Mouse (Mus musculus) C2C12 (cell line): Measurements from ENCODE around the gene Asprv1. TPM values are rescaled to one million over a fixed set of nuclear protein-coding genes. Genes with fewer than 3 reads are reported as not detected.

Experiments
- H3K27me3 ChIP-seq: one replicate; pipeline ENCODE4 v1.6.1; 2011; ENCODE audit not compliant: control insufficient read depth, insufficient read depth, insufficient read length
- H3K36me3 ChIP-seq: one replicate; pipeline ENCODE4 v1.6.1; 2011; ENCODE audit not compliant: control insufficient read depth, insufficient read depth
- H3K4me3 ChIP-seq: one replicate; pipeline ENCODE4 v1.5.1; 2011; ENCODE audit warnings: mild to moderate bottlenecking, control low read depth; ENCODE audit not compliant: poor library complexity, insufficient read depth, severe bottlenecking
- H3K79me2 ChIP-seq: one replicate; pipeline ENCODE4 v1.6.1; 2011; ENCODE audit not compliant: control insufficient read depth, insufficient read depth
- H3K79me3 ChIP-seq: one replicate; pipeline ENCODE4 v1.6.1; 2011; ENCODE audit warnings: low read depth, control low read depth
- H3ac ChIP-seq: one replicate; pipeline ENCODE3; 2011; ENCODE audit warnings: low read depth; ENCODE audit not compliant: control insufficient read depth, insufficient read length
- CEBPB ChIP-seq: IDR thresholded peaks from one replicate; pipeline ENCODE4 v1.6.1; 2011; ENCODE audit warnings: low read depth, mild to moderate bottlenecking, control low read depth, moderate library complexity
- CTCF ChIP-seq: IDR thresholded peaks from one replicate; pipeline ENCODE4 v1.5.1; 2011; ENCODE audit not compliant: control insufficient read depth, insufficient read depth, insufficient read length
- FOSL1 ChIP-seq: IDR thresholded peaks from one replicate; pipeline ENCODE4 v1.8.0; 2011; ENCODE audit warnings: mild to moderate bottlenecking, low read length; ENCODE audit not compliant: poor library complexity, insufficient read depth, severe bottlenecking
- MAX ChIP-seq: IDR thresholded peaks from one replicate; pipeline ENCODE4 v1.6.1; 2011; ENCODE audit warnings: mild to moderate bottlenecking, control low read depth
- MYOD1 ChIP-seq: IDR thresholded peaks from one replicate; pipeline ENCODE4 v1.6.1; 2011; ENCODE audit warnings: low read depth; ENCODE audit not compliant: control insufficient read depth, insufficient read length
- MYOG ChIP-seq: IDR thresholded peaks from one replicate; pipeline ENCODE4 v1.6.1; 2011; ENCODE audit not compliant: control insufficient read depth, insufficient read length; ENCODE audit errors: extremely low read depth
- USF1 ChIP-seq: IDR thresholded peaks from one replicate; pipeline ENCODE4 v1.6.1; 2011; ENCODE audit warnings: low read depth, mild to moderate bottlenecking, control low read depth, moderate library complexity
- polyA plus RNA-seq: library from polyadenylated mRNA; unstranded; fragments of >200 nt; fragmentation: generic; extraction: Trizol; gene quantifications from one replicate; pipeline ENCODE4 v1.2.1, GENCODE M21; 2012; ENCODE audit warnings: missing spikeins

The Asprv1 gene
- polyA plus RNA-seq, 1 experiment = 0.04 TPM

DNA sequence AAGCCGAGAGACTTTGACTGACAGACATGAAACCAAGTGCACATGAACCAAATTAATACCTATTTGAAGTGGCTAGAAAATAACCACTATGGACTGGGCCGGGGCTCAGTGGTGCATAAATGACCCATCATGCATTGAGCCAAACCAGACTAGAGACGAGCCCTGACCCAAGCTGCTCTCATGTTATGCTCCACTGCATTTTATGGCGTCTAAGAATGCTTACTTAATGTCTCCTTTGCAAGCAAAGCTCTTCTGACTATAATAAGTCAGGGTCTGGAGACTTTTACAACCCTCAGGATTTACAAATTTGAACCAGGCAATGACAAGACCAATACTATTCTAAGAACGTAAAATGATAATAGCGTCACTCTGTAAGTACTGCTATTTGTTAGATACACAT is 50.4 kb downstream of the Asprv1 start:
- Histone ChIP-seq H3K4me3 (no peak overlapping the region), H3K27me3 (no peaks in the 10 kb centered on the region), H3ac (no peak overlapping the region), H3K36me3 (peaks cover 59% of the 10 kb centered on the region), H3K79me3 (peaks cover 1% of the 10 kb centered on the region), H3K79me2 (peaks cover 7% of the 10 kb centered on the region)
- TF ChIP-seq CTCF = no peak
- no peak for TF ChIP-seq FOSL1
- TF ChIP-seq USF1 = no peak
- no peak for TF ChIP-seq MYOG
- TF ChIP-seq MYOD1 = no peak
- TF ChIP-seq CEBPB = no peak
- no peak for TF ChIP-seq MAX

Other genes starting within 250 kb of the Asprv1 start
- gene Pcyox1, start 231.0 kb upstream of the Asprv1 start, polyA plus RNA-seq = 23.7 TPM
- gene Tia1, start 223.9 kb upstream of the Asprv1 start, polyA plus RNA-seq = 12.9 TPM
- not detected for gene Gm44790, start 201.5 kb upstream of the Asprv1 start, polyA plus RNA-seq
- gene C87436, start 189.8 kb upstream of the Asprv1 start, polyA plus RNA-seq = 10.4 TPM
- 453 TPM for gene Pcbp1, start 101.8 kb upstream of the Asprv1 start, polyA plus RNA-seq
- gene Mxd1, start 41.0 kb downstream of the Asprv1 start, polyA plus RNA-seq = 1.1 TPM
- 53.1 TPM for gene Snrnp27, start 56.4 kb downstream of the Asprv1 start, polyA plus RNA-seq
- gene Gmcl1, start 105.2 kb downstream of the Asprv1 start, polyA plus RNA-seq = 6.6 TPM
- gene Anxa4, start 165.4 kb downstream of the Asprv1 start, polyA plus RNA-seq = 93.0 TPM
- gene Aak1, start 221.4 kb downstream of the Asprv1 start, polyA plus RNA-seq = 12.8 TPM